Mouse (Mus musculus): ENCODE data around the gene Cntfr.

Gene Cntfr

DNA sequence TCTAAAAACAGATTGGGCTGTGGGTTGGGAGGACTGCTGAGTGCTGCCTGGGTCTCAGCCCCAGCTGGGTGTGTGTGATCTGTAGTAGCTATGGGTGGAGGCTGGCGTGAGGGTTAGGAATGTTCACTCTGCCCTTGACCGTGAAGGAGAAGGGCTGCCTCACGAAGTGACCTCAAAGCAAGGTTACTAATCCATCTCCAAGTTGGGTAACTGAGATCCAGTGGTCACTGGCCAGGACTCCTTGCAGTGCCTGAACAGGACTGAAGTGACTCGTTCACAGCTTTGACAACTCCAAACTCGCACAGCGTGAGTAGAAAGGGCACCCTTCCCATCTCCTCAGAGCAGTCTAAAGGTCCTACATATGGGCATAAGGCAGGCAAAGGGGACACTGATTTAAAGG, 18.0 kb downstream of the Cntfr start:
- TF ChIP-seq GATA4 (IDR thresholded peaks at IDR 0.05; ENCODE audit: insufficient replicate concordance, low read length): no peak

DNA sequence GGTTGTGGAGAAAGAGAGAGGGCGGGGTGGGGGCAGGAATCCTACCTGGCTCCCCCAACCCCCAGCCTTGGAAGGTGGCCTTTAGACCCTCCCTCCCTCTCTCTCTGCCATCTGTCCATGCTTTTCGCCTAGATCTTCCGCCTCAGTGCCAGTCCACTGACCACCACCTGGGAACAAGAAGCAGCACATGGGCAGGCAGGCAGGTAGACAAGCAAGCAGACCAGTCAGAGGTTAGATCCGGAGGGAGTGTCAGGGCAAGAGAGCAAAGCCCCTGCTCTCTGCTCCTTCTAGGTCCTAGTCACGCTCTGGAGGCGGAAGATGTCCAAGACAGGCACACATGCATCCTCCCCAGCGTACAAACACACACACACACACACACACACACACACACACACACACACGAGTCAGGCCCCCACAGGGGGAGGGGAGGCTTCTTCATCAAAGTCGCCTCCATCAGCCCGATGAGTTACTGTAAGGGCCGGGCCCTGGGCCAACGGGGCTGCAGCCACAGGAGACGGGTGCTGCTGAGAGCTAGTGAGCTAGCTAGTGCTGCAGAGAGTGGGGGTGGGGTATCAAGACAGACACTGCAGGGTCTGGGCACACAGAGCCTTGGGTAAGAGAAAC, 19.8 kb downstream of the Cntfr start:
- TF ChIP-seq GATA4 (IDR thresholded peaks at IDR 0.05; ENCODE audit: insufficient replicate concordance, low read length): no peak

DNA sequence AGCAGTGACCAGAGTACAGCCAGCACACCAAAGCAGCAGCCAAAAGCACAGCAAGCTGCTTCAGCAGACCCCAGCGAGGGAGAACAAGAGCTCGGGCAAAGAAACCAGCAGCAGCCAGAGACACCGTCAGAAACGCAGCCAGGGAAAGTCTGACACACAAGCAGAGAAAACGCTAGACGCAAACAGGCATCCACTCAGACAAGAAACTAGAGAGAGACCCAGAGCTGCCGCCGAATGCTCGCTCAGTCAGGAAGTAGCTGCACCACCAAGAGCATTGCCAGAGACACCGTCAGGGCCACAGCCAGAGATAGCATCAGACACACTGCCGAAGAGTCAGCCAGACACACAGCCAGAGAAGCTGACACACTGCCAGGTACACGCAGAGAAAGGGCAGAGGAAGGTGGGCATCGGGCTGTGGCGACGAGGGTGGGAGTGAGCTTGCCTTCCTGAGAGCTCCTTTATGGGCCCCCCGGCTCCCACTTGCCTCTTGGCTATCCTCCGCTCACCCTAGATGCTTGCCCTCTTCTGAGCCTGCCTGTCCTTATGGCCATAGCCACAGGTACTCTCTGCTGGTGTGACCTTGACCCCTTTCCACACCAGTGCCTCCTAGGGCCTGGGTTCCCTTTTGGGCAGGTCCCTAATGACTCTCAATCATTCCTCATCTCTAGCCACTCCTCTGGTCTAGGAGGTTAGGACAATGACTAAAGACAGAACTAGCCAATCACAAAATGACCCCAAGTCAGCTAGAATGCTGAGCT, 20.5 kb downstream of the Cntfr start:
- no peak for TF ChIP-seq GATA4 (IDR thresholded peaks at IDR 0.05; ENCODE audit: insufficient replicate concordance, low read length)

DNA sequence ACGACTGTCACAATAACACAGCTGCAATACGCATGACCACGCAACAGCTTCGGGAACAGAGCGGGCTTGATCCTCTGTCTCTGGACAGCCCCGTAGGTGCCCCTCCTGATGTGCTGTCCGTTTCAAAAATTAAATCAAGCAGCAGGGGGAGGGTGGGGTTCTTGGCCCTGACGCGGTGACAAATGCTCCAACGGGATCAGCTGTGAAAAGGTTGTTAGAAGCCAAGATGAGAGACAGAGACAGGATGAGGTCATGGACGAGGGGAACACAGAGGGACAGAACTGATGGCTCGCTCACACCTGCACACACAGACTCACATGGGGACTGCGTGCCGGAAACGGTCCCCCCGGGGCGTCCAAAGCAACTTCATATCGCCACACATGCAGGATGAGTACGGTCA, 23.7 kb downstream of the Cntfr start:
- TF ChIP-seq GATA4 (IDR thresholded peaks at IDR 0.05; ENCODE audit: insufficient replicate concordance, low read length): no peak

DNA sequence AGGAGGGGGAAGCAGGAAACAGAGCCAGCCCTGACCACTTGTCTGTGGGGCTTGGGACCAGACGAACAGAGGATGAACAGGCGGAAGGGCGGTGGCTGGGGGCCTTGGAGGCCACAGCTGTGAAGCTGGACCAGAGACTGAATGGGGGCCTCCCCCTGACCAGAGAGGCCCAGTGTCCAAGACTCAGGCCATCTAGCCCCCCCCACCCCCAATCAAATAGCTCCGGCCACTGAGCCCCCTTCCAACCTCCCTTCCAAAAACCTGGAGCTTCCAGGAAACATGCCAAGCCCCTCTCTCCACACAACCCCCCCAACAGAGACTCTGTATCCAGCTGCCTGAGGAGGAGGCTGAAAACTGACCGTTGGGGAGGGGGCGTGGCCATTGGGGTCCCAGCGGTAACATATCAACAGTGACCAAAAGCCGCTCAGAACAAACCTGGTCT, 24.3 kb downstream of the Cntfr start:
- no peak for TF ChIP-seq GATA4 (IDR thresholded peaks at IDR 0.05; ENCODE audit: insufficient replicate concordance, low read length)

DNA sequence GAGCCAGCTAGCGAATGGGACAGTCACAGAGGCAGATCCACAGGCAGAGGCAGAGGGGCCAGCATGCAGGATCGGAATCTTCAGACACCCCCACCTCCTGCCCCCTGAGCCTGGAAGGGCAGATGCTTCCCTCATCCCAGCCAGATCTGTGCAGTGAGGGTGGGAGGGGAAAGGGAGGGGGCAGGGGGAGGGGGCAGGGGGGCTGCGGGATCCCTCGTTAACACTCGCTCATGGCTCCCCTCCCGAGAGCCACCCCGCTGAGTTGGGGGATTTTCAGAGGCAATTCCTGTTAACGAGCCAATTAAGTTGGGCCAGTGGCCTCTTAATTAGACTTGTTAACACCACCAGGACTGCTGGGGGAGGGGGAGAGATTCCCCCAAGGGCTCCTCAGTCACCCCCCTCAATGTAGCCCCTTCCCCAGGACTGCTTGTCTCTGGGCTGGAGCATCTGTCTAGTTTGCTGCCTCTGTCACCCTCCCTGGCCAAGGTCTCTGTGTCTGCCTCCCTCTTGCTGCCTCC, 24.9 kb downstream of the Cntfr start:
- TF ChIP-seq GATA4 (IDR thresholded peaks at IDR 0.05; ENCODE audit: insufficient replicate concordance, low read length): no peak

DNA sequence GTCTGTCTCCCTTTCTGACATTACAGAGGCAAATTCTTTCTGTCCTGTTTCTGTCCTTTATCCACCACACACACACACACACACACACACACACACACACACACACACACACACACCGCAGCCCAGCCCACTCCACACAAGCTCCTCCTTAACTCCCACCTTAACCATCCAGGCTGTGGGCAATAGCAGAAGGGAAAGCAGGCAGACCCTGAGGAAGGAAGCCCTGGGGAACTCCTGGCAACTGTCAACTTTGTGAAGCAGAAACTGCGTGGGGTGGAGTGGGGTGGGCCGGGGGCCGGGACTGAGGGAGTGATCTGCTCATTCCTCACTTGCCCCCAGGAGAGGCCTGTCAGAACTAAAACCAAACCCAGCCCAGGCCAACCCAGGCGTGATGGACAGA, 25.4 kb downstream of the Cntfr start:
- no peak for TF ChIP-seq GATA4 (IDR thresholded peaks at IDR 0.05; ENCODE audit: insufficient replicate concordance, low read length)

DNA sequence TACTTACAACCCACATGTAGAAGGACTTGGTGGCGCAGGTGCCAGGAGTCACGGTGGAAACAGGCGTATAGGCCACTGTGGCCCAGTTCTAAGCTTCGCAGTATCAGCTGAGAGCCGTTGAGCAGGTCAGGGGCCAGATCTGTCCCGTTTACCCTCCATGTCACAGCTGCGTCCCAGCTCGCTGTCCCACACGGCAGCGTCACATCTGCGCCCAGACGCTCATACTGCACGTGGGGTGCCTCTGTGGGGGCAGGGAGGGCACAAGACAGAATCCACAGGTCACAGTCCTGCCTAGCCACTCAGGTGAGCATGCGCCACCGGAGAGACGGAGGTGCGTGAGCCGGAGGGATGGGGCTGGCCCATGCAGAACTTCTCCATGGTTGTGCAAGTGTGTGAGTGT, 26.1 kb downstream of the Cntfr start:
- TF ChIP-seq GATA4 (IDR thresholded peaks at IDR 0.05; ENCODE audit: insufficient replicate concordance, low read length): no peak

DNA sequence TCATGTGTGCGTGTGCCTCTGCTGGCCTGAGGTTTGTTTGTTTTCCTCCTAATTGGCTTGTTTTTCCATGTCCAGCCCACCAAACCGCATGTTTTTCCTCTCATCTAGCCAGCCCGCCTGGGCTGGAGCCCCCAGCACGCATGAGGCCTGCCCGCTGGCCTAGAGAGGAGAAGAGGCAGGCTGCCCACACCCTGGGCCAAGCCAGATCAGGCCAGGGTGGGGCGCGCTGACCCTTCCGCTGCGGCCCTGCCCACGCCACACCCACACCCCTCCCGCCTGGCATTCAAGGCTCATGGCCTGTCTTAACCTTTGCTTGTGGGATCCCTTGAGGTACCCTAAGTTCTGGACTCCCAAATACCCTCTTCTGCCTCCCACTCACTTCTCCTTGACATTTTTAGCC, 30.2 kb downstream of the Cntfr start:
- TF ChIP-seq GATA4 (IDR thresholded peaks at IDR 0.05; ENCODE audit: insufficient replicate concordance, low read length): no peak

DNA sequence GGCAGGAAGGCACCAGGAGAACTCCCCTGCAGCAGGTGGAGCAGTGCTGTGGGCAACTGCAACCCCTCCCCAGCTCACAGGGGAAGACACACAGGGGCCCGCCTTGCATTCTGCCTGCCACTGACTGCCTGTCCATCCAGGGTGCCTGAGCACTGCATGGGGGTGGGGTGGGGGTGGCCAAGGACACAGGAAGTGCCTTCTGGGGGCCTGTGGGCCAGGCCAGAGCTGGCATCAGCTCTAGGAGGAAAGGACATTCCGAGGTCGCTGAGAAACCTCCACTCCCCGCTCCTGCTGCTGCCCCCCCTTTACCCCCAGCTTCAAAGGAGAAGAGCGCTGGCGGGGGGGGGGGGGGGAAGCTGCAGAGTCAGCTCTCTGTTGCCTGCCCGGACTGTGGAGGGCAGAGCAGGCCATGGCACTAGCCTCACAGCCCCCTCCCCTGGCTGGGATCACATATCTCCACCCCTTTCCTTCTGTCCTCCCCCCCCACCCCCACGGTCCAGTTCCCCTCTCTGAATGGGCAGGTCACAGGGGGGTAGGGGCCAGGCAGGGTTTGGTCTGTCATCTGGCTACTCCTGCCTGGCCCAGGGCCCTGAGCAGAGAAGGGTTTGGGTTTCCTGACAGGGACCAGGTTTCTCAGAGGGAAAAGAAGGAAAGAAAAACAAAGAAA, 31.7 kb downstream of the Cntfr start:
- TF ChIP-seq GATA4 (IDR thresholded peaks at IDR 0.05; ENCODE audit: insufficient replicate concordance, low read length): no peak

DNA sequence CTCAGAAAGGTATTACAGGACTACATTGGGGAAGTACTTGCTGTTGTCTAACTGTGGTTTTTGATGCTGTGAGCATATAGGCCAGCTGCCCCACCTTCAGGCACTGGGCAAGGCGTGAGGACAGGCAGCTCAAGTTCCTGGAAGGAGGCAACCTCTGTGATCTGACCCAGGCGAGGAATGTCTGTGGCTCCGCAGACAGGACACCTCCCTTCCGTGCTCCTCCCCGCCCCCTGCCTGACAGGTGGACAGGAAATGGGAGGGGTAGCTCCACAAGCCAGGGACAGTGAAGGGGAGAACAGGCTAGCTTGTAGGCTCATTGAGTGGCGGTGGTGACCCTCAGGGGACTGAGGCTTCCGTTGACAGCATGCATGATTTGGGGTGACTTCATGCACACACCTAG, 32.4 kb downstream of the Cntfr start:
- no peak for TF ChIP-seq GATA4 (IDR thresholded peaks at IDR 0.05; ENCODE audit: insufficient replicate concordance, low read length)

DNA sequence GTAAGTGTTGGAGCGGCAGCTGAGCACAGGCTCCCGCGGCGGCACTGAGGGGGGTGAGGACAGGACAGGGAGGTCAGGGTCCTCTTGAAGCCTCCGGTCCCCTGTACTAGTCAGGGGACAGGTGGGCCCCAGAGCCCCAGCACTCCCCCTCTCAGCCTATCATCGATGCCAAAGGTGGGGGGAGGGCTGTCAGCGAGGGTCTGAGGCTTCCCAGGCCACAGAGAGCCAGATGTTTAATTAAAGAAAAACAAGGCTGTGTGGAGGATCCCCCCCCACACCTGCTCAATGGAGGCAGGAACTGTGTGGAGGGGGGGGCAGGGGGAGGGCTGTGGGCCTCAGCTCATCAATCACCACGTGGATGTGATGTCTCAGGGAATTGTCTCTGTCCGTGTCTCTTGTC, 33.3 kb downstream of the Cntfr start:
- TF ChIP-seq GATA4 (IDR thresholded peaks at IDR 0.05; ENCODE audit: insufficient replicate concordance, low read length): no peak

DNA sequence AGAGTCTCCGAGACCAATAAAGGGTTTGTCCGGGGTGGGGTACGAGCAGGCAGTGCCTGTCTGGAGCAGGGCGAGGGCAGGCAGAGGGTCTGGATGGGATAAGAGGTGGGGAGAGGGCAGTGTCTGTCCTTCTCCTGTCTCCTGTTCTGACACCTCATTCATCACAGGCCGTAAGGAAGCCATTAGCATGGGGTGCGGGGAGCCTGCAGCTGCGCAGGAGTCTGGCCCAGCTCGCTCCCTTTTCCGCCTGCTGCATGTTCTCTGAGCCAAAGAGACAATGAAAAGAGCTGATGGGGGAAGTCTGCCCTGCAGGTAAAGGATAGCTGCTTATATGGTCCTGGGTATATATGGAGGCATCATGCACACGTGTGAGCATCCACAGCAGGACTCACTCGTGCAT, 34.2 kb downstream of the Cntfr start:
- no peak for TF ChIP-seq GATA4 (IDR thresholded peaks at IDR 0.05; ENCODE audit: insufficient replicate concordance, low read length)

DNA sequence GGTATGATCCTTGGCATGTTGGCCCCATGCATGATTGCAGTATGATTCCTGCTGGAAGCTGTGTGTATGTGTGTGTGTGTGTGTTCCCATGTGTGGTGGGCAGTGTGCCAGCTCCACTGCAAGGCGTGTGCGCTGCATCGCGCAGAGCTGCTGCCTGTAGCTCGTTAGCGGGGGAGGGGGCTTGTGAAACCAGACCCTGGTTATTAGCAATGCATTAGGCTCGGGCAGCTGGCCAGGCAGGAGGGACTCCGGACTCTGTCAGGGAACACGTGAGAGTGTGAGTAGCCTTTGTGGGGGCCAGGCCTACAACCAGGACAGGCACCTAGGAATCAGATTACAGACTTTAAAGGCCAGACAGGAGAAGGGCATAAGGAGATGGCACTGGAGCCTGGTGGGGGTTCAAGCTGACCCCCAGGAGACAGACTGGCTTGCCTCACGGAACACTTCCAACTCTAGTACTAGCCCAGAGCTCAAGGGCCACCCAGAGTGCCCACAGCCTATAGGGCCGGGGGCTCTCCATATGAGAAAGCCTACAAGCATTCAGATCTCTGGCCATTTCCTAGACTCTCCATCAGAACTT, 35.9 kb downstream of the Cntfr start:
- no peak for TF ChIP-seq GATA4 (IDR thresholded peaks at IDR 0.05; ENCODE audit: insufficient replicate concordance, low read length)

DNA sequence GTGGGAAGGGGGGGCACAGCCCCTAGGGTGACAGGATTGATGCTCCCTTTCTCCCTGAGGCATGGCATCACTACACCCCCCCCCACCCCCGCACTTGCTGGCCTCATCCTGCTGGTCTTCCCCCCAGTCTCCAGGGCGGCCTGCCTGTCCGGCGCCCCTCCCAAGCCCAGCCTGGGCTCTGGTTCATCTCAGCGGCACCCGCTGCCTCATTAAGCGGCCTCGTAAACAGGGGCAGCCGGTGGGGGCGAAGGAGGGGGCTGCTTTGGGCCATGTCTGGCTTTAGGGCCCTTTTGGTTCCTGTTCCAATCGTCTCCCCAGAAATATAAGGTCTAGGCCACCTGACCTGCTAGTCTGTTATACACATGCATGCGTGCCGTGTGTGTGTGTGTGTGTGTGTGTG, 37.3 kb downstream of the Cntfr start:
- no peak for TF ChIP-seq GATA4 (IDR thresholded peaks at IDR 0.05; ENCODE audit: insufficient replicate concordance, low read length)
